Mouse (Mus musculus): ENCODE data around the gene Dnaic1. TPM values are rescaled to one million over a fixed set of nuclear protein-coding genes. Genes with fewer than 3 reads are reported as not detected.

Gene Dnaic1
- total RNA-seq, 2 experiments from 2014 or later = 7.2 to 13.3 TPM

- no peak for DNase-seq (ENCODE audit: low spot score in 2 of 2)
These were observed 63.4 kb downstream of the Dnaic1 start for GRCm38 (mm10) chr4:41633001-41633400.

- no peak for DNase-seq (ENCODE audit: low spot score in 2 of 2)
These were observed 65.1 kb downstream of the Dnaic1 start for GRCm38 (mm10) chr4:41634631-41635030.

GRCm38 (mm10) chr4:41635224-41635623 is 65.6 kb downstream of the Dnaic1 start:
- no peak for DNase-seq (ENCODE audit: low spot score in 2 of 2)

- DNase-seq (ENCODE audit: low spot score in 2 of 2) = no peak
These were observed 66.3 kb downstream of the Dnaic1 start for GRCm38 (mm10) chr4:41635906-41636305.

GRCm38 (mm10) chr4:41636366-41636765 is 66.8 kb downstream of the Dnaic1 start:
- no peak for DNase-seq (ENCODE audit: low spot score in 2 of 2)

GRCm38 (mm10) chr4:41636882-41637635 is 67.5 kb downstream of the Dnaic1 start:
- no peak for DNase-seq (ENCODE audit: low spot score in 2 of 2)

- DNase-seq (ENCODE audit: low spot score in 2 of 2) = no peak
These were observed 68.7 kb downstream of the Dnaic1 start for GRCm38 (mm10) chr4:41638186-41638731.

- no peak for DNase-seq (ENCODE audit: low spot score in 2 of 2)
These were observed 69.2 kb downstream of the Dnaic1 start for GRCm38 (mm10) chr4:41638828-41639213.

GRCm38 (mm10) chr4:41639214-41639841 is 69.8 kb downstream of the Dnaic1 start:
- DNase-seq (ENCODE audit: low spot score in 2 of 2) = no peak

GRCm38 (mm10) chr4:41639913-41640507 is 70.4 kb downstream of the Dnaic1 start, which contains the start of gene Enho:
TSS of gene Enho (minus strand) at chr4:41640324.
- DNase-seq (ENCODE audit: low spot score in 2 of 2) = peak; percentile 94

- DNase-seq (ENCODE audit: low spot score in 2 of 2) = no peak
These were observed 71.7 kb downstream of the Dnaic1 start for GRCm38 (mm10) chr4:41641199-41641822.

- DNase-seq (ENCODE audit: low spot score in 2 of 2) = peak in 1 of 2 experiments; percentile 60
These were observed 75.9 kb downstream of the Dnaic1 start for GRCm38 (mm10) chr4:41645488-41645887.

- no peak for DNase-seq (ENCODE audit: low spot score in 2 of 2)
These were observed 78.6 kb downstream of the Dnaic1 start for GRCm38 (mm10) chr4:41648157-41648556.

GRCm38 (mm10) chr4:41648627-41649026 is 79.1 kb downstream of the Dnaic1 start:
- DNase-seq (ENCODE audit: low spot score in 2 of 2) = no peak

- DNase-seq (ENCODE audit: low spot score in 2 of 2) = peak; percentile 68 to 72
These were observed 83.7 kb downstream of the Dnaic1 start for GRCm38 (mm10) chr4:41653296-41653695.

GRCm38 (mm10) chr4:41653730-41654129 is 84.2 kb downstream of the Dnaic1 start:
- DNase-seq (ENCODE audit: low spot score in 2 of 2) = no peak

GRCm38 (mm10) chr4:41654217-41654616 is 84.6 kb downstream of the Dnaic1 start:
- DNase-seq (ENCODE audit: low spot score in 2 of 2) = no peak

GRCm38 (mm10) chr4:41655525-41655924 is 86.0 kb downstream of the Dnaic1 start:
- no peak for DNase-seq (ENCODE audit: low spot score in 2 of 2)

- DNase-seq (ENCODE audit: low spot score in 2 of 2) = no peak
These were observed 89.2 kb downstream of the Dnaic1 start for GRCm38 (mm10) chr4:41658566-41659384.

- no peak for DNase-seq (ENCODE audit: low spot score in 2 of 2)
These were observed 90.0 kb downstream of the Dnaic1 start for GRCm38 (mm10) chr4:41659556-41659955.
